Mouse (Mus musculus): ENCODE measurements at regions not wholly inside any gene's neighbourhood (a gene's known extent, or its start where the extent isn't known, plus 50 kb on each side); places are given as distances from the start of the nearest gene placed in this dataset.

DNA sequence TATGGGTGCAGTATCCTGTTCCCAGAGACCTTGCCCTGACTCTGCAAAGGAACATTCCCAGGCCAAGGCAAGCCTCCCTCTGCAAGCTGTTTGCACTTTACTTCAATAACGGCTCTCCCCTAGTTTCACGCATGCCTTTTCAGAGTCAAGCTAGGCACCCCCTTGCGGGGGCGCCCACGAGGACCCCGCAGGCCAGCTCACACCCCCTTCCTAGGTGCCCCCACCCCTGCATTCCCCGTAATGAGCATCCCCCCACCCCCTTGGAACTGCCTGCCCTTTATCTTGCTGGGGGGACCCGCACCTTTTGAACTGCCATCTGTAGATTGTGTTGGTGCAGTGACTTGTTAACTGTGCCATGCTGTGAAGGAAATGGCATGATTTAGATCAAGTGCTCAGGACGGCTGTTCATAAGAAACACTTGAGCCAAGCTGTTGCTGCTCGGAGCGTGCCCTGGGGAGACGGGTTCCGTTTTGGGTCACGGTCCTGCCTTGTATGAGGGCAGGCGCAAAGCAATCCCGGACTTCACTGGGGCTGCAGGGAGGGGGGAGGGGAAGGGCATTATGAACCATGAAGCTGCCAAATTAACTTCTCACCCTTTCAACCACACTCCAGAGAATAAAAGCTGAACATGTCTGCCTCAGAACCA is 155.3 kb upstream of the Cdkn3 start:
- Histone ChIP-seq H3K4me3 (ENCODE audit: insufficient read depth, low read length) (no peak overlapping the region), H3K27ac (ENCODE audit: insufficient read depth, low read length) (no peak overlapping the region), H3K4me1 (ENCODE audit: control insufficient read depth, insufficient read depth, low read length) (no peaks in the 10 kb centered on the region)
- TF ChIP-seq POLR2A (IDR thresholded peaks at IDR 0.05; ENCODE audit: extremely low read depth, insufficient read depth, low read length) (no peak), CTCF (IDR thresholded peaks at IDR 0.05; ENCODE audit: extremely low read depth, insufficient read depth, low read length) (no peak)

DNA sequence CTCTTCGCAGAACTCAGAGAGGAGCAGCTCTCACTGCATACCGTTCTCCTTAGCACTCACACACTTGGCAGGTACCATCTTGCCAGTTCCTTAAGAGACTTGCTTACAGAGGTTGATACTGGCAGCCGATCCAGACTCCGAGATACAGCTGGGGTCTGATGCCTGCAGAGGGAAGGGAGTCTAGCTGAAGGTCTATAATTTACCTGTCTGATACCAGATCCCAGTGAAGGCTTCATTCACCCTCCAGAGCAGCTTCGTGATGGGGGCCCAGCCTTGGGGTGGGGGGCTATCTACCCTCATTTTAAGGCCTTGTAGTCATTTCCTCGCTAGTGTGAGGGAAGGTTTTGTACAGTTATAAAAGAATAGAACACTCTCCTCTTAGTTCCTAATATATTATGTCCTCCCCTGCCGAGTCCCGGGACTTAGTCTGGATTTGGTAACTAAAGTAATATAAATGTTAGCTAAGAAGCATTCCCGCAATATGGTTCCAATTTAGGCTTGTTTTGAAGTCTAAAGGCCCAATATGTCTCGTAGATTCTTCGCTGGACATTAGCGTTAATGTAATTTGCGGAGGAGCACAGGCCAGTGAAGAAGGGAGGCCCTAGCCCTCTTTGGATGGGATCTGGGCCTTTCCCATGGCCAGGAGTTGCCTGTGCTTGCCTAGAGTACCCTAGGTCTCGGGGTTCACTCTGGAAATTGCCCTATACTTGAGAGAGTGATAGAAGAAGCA is 156.0 kb upstream of the Cdkn3 start:
- TF ChIP-seq CTCF (IDR thresholded peaks at IDR 0.05; ENCODE audit: extremely low read depth, insufficient read depth, low read length) (no peak), POLR2A (IDR thresholded peaks at IDR 0.05; ENCODE audit: extremely low read depth, insufficient read depth, low read length) (no peak)
- Histone ChIP-seq H3K4me3 (ENCODE audit: insufficient read depth, low read length) (no peak overlapping the region), H3K4me1 (ENCODE audit: control insufficient read depth, insufficient read depth, low read length) (no peaks in the 10 kb centered on the region), H3K27ac (ENCODE audit: insufficient read depth, low read length) (no peak overlapping the region)

DNA sequence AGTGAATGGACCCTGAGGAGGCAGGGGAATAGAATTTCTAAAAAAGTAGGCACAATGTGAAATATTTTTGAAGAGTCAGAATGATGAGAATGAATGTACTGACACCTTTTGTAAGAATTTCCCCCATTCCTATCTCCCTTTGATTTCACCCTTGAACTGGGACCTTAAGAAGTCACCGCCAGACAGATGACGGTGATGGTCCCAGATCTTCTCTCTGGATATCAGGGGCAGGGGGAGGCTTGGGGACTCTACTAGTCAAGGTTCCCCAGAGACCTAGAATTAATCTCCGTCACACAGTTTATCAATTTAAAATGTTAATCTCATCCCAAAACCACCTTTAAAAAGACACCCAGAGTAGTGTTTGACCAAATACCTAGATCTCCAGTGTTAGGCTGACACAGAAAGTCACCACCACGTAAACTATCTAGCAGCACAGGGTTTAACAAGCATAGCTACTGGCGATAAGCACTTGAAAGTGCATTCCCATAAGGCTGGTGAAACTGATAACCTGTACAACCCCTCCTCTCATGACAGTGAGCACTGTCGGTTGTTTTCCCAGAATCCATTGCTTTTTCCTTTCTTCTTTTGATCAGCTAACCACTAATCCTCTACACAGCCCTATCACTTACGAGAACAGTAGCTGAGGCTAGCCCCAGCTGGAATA is 163.5 kb upstream of the Cdkn3 start:
- no peaks in the 10 kb centered on the region for H3K4me1 ChIP-seq (ENCODE audit: control insufficient read depth, insufficient read depth, low read length)
- TF ChIP-seq CTCF (IDR thresholded peaks at IDR 0.05; ENCODE audit: extremely low read depth, insufficient read depth, low read length) (no peak), POLR2A (IDR thresholded peaks at IDR 0.05; ENCODE audit: extremely low read depth, insufficient read depth, low read length) (no peak)
- no peak overlapping the region for H3K4me3 ChIP-seq (ENCODE audit: insufficient read depth, low read length)
- H3K27ac ChIP-seq (ENCODE audit: insufficient read depth, low read length), result no peak overlapping the region

DNA sequence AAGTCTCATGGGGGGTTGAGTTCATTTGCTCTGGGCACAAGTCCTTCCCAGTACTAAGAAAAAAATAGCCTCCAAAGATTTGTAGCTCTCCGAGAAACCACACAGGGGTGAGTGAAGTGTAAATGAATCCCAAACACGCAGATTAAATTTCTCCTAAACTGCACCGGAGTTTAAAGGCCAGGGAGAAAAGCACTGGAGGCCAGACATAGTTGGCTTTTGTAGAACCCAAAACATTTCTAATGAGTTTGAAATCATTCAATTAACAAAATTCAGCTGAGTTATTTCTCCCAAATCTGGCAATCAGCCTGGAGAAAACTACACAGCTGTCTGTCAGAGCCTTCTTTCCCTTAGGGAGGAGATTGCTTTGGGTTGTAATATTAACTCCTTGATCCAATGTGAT is 166.2 kb upstream of the Cdkn3 start:
- Histone ChIP-seq H3K4me1 (ENCODE audit: control insufficient read depth, insufficient read depth, low read length) (no peaks in the 10 kb centered on the region), H3K4me3 (ENCODE audit: insufficient read depth, low read length) (no peak overlapping the region), H3K27ac (ENCODE audit: insufficient read depth, low read length) (no peak overlapping the region)
- no peak for TF ChIP-seq CTCF (IDR thresholded peaks at IDR 0.05; ENCODE audit: extremely low read depth, insufficient read depth, low read length)
- TF ChIP-seq POLR2A (IDR thresholded peaks at IDR 0.05; ENCODE audit: extremely low read depth, insufficient read depth, low read length), result no peak

DNA sequence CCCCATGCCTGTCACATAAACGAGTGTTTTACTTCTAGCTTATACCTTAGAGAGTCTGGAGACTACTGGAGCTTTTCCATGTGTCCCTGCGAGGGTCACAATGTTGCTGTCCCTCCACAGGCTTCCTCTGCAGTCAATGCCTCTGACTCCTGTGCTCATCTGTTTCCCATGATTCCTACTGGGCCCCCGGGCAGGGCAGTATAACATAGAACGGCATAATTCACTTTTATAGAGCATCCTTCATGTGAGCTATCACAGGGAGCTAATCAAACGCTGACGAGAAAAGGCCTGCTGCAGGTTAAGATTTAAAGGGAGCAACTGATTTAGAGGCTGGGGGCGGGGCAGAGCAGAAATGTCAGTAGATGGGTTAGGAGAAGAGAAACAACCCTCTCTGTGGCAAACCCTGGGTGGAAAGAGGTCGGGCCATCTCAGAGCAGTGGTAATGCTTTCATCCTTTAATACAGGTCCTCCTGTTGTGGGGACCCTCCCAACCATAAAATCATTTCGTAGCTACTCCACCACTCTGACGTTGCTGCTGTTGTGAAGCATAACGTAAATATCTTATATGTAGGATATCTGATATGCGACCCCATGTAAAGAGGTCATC is 168.5 kb upstream of the Cdkn3 start:
- Histone ChIP-seq H3K4me3 (ENCODE audit: insufficient read depth, low read length) (no peak overlapping the region), H3K27ac (ENCODE audit: insufficient read depth, low read length) (no peak overlapping the region), H3K4me1 (ENCODE audit: control insufficient read depth, insufficient read depth, low read length) (no peaks in the 10 kb centered on the region)
- TF ChIP-seq CTCF (IDR thresholded peaks at IDR 0.05; ENCODE audit: extremely low read depth, insufficient read depth, low read length) (no peak), POLR2A (IDR thresholded peaks at IDR 0.05; ENCODE audit: extremely low read depth, insufficient read depth, low read length) (no peak)

DNA sequence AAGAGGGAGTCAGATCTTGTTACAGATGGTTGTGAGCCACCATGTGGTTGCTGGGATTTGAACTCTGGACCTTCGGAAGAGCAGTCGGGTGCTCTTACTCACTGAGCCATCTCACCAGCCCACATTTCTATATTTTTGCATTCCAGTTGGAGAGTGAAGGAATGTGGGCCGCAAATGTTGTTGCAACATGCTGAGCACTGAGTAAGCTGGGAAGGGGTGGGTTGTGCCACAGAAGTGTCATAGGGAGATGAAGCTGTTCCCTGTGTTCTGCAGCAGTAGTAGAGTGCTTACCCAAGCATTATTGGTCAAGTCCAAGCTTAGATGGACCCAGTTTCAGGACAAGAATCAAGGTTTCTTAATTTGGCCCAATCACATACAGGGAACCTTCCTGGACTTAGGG is 169.1 kb upstream of the Cdkn3 start:
- TF ChIP-seq POLR2A (IDR thresholded peaks at IDR 0.05; ENCODE audit: extremely low read depth, insufficient read depth, low read length) (no peak), CTCF (IDR thresholded peaks at IDR 0.05; ENCODE audit: extremely low read depth, insufficient read depth, low read length) (no peak)
- H3K4me1 ChIP-seq (ENCODE audit: control insufficient read depth, insufficient read depth, low read length), result no peaks in the 10 kb centered on the region
- H3K4me3 ChIP-seq (ENCODE audit: insufficient read depth, low read length), result no peak overlapping the region
- H3K27ac ChIP-seq (ENCODE audit: insufficient read depth, low read length), result no peak overlapping the region

DNA sequence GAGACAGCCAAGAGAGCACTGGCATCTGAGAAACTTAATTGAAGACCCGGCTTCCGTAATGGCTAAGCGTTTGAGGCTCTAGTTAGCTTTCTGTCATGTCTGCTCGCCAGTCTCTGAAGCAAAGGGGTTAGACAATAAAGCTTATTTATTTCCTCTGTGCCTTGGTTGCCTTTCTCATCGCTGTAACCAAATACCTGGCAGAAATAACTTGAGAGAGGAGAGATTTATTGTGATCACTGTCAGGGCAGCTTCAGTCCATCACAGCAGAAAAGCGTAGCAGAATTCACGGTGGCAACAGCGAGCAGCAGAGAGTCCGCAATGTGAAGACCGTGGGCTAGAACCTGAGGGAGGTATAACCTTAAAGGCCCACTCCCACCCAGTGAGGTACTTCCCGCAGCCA is 174.2 kb upstream of the Cdkn3 start:
- H3K27ac ChIP-seq (ENCODE audit: insufficient read depth, low read length), result no peak overlapping the region
- no peaks in the 10 kb centered on the region for H3K4me1 ChIP-seq (ENCODE audit: control insufficient read depth, insufficient read depth, low read length)
- no peak for TF ChIP-seq POLR2A (IDR thresholded peaks at IDR 0.05; ENCODE audit: extremely low read depth, insufficient read depth, low read length)
- no peak for TF ChIP-seq CTCF (IDR thresholded peaks at IDR 0.05; ENCODE audit: extremely low read depth, insufficient read depth, low read length)
- no peak overlapping the region for H3K4me3 ChIP-seq (ENCODE audit: insufficient read depth, low read length)

DNA sequence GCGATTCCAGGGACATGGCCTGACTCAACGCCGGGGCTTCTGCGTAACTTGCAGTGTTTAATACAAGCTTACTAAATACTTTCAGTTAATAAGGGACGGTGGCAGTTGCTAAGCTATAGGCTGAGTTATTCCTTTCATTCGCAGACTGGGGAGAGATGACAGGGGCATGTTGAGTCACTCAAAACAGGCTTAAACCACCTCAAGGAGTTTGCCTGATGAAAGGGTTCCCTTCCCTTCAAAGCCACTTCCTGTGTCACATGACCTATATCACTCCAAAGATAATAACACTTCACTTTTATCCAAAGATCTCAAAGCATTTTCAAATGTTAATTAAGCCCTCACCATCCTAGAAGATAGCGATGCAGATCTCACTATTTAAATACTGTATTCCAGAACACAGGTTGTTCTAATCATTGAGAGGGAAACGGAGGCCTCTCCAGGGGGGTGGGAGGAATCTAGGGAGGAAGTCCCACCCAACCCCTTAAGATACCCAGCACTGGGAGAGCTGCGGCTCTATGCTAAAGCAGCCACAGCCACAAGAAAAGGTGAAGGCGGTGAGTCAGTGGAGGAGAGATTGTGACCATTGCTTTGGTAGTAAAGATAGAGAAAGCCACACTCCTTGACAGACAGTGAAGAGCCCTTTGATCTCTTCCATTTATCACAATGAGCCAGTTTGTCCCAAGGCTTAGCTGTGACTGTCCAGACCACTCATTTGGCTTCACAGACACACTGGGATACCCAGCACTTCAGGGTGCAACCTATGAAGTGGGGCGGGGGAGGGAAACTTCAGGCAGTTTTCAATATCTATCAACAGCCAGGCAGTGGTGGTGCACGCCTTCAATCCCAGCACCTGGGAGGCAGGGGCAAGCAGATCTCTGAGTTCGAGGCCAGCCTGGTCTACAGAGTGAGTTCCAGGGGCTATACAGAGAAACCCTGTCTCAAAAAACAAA is 182.0 kb upstream of the Cdkn3 start:
- H3K4me1 ChIP-seq (ENCODE audit: control insufficient read depth, insufficient read depth, low read length), result no peaks in the 10 kb centered on the region
- no peak for TF ChIP-seq CTCF (IDR thresholded peaks at IDR 0.05; ENCODE audit: extremely low read depth, insufficient read depth, low read length)
- no peak for TF ChIP-seq POLR2A (IDR thresholded peaks at IDR 0.05; ENCODE audit: extremely low read depth, insufficient read depth, low read length)
- no peak overlapping the region for H3K4me3 ChIP-seq (ENCODE audit: insufficient read depth, low read length)
- H3K27ac ChIP-seq (ENCODE audit: insufficient read depth, low read length), result no peak overlapping the region

DNA sequence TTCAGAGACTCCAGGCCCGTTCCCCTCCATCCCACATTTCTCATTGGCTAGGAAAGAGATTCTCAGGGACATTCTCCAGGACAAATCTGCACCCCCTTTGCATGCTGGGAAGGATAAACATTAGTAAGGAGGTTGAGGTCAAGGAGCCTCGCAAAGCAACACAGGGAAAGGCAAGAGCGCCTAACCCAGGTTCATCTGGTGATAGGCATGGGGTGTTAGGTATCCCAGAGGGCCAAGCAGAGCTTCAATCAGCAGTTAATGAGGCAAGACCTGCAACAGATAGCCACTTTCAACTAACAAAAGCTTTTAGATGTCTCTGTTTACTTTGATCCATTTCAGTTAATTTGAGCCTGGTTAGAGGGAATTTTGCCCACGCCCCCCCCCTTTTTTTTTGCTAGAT is 184.5 kb upstream of the Cdkn3 start:
- Histone ChIP-seq H3K4me3 (ENCODE audit: insufficient read depth, low read length) (no peak overlapping the region), H3K4me1 (ENCODE audit: control insufficient read depth, insufficient read depth, low read length) (no peaks in the 10 kb centered on the region; the same call in 1 of the 2 replicates), H3K27ac (ENCODE audit: insufficient read depth, low read length) (no peak overlapping the region)
- no peak for TF ChIP-seq CTCF (IDR thresholded peaks at IDR 0.05; ENCODE audit: extremely low read depth, insufficient read depth, low read length)
- no peak for TF ChIP-seq POLR2A (IDR thresholded peaks at IDR 0.05; ENCODE audit: extremely low read depth, insufficient read depth, low read length)
